Mouse (Mus musculus): ENCODE measurements around the gene Mavs.

Mavs gene

GRCm38 (mm10) chr2:131233307-131234126 lies at the start of gene Mavs:
Gene Mavs (plus strand): TSS chr2:131234063.
- peak; percentile 92 for DNase-seq (ENCODE audit: low read depth)

GRCm38 (mm10) chr2:131186343-131186742 lies 47.5 kb upstream of the Mavs start:
- no peak for DNase-seq (ENCODE audit: low read depth)

DNA sequence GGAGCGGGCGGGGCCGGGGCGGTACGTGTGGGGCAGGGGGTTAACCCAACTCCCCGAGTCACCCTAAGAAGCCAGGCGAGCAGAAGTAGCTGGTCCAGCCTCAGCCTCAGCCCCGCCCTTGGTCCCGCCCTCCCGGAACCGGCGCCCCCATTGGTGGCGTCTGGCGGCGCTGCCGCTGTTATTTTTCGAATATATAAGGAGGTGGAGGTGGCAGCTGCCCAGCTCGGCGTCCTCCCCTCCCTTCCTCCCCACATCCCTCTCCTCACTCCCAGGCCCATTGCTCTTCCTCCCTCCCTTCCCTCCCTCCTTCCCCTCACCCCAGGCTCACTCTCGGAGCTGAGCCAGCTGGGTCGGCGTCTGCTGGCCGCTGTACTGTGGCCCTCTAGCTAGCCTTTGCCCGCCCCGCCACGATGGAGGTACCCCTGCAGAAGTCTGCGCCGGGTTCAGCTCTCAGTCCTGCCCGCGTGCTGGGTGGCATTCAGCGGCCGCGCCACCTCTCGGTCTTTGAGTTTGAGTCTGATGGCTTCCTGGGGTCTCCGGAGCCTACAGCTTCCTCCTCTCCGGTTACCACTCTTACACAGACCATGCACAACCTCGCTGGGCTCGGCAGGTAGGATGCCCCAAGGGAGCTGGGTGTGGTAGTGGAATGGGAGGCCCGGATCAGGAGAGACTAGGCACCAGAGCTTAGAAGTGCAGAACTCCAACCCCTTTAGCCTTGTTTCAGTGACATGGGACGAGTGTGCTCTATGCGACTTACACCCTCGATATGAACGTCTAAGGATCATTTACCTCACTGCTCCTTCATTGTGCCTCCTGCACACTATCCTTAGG lies 46.9 kb upstream of the Mavs start, which contains the start of the genes Cdc25b and Spef1:
Gene Cdc25b (plus strand): TSS at position 179 of the 831 bp plus-strand sequence.
Gene Spef1 (minus strand): TSS at position 512 of the 831 bp plus-strand sequence.
- no peak for DNase-seq (ENCODE audit: low read depth)

DNA sequence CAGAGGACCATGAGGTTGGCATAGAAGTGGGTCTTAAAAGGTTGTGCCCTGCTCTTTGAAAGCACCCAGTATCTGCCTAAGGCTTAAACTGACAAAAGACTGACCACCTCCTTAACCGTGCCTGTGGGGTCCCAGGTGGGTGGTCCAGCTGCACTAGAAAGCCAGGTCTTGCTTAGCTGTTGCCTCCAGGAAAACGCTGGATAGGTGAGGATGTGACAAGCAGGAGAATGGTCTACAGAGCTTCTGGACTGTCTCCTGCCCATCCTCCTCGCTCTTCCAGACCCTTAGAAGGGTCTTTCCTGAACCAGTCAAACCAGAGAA lies 46.3 kb upstream of the Mavs start:
- DNase-seq (ENCODE audit: low read depth) = no peak

GRCm38 (mm10) chr2:131188311-131188710 lies 45.6 kb upstream of the Mavs start:
- DNase-seq (ENCODE audit: low read depth) = no peak

DNA sequence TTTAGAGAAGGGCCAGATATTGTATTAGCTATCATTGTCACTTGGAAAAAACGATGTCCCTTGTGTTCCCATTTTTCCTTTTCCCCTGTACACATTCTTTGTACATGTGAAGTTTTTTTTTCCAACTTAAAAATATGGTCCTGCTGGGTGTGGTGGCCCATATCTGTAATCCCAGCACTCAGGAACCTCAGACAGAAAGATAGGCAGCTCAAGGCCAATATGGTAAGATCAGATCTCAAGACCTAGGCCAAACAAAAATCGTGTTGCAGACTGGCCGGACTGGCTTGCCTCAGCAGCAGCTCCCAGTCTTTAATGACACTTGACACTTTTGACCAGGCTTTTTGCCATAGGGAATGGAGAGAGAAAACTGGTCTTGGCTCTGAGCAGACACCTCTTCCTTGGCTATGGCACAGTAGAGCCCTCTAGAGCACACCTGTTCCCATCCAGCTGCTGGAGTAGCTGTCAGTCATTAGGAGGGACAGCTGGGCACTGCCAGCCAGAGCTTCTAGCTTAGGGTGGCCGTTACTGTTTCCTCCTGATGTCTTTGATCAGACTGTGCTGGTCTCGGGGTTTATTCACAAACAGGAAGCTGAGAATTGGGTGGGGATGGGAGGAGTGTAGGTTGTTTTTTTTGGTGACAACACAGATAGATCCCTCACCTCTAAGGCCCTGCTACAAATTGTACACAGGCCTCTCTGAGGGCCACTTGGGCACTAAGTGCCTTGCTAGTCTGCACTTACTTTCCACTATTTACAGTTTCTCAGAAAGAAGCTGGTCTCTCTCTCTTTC lies 44.1 kb upstream of the Mavs start:
- no peak for DNase-seq (ENCODE audit: low read depth)

DNA sequence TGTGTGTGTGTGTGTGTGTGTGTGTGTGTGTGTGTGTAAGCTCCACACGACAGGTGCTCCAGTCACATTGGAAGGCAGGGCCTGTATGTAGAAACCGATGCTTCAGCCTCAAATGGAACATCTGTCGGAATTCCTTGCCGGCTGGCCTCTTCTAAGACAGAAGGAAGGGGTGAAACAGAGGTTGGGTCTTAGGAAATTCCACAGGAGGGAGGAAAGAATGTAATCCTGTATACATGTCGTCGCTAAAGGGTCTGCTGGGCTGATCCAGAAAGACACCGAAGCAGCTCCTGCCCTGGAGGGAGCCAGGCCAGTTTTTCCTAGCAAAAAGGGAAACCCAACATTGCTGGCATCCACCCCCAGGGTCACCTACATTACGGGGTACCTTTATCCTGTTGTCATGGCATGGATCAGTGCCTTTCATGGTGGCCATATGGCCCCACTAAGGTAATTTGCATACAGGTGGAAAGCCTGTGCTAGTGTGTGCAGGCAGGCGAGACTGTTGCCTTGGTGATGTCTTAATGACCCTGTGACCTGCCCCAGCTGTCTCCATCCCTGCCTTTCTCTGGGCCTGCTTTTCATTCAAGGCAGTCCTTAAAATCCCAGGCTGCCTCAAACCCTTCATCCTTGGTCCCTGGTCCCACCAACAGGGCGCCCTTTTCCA lies 43.4 kb upstream of the Mavs start:
- DNase-seq (ENCODE audit: low read depth) = no peak

DNA sequence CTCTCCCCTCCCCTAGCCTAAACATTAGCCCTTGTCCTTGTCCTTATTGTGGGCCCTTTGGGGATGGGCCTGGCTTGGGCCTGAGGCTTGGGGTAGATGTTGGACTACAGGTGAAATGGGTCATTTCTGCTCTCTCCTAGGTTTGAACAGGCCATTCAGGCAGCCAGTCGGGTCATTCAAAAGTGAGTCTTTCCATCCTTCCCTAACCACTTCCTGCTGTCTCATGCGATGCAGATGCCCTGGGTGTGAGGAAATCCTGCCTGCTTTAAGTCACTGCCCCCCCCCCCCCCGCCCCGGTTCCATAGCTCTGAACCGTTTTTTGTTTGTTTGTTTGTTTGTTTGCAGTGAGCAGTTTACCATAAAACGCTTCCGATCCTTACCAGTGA lies 42.9 kb upstream of the Mavs start:
- no peak for DNase-seq (ENCODE audit: low read depth)

- DNase-seq (ENCODE audit: low read depth) = no peak
Measured at GRCm38 (mm10) chr2:131196606-131197316, 37.1 kb upstream of the Mavs start.

DNA sequence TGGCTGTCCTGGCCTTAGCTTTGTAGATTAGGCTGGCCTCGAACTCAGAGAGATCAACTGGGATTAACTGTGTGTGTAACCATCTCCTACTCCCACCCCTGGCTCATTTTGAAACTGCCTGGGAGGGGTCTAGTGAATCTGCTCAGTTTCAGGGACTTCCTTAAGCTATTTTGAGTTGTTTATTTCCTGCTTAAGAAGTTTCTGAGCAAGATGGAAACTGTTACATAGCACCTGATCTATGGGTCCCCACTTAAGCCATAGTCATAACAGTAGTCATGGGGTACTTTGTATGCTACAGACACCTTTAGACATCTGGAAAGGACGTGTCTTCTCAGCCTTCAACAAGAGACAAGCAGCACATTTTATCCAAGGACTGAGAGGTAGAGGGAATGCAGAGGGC lies 33.2 kb upstream of the Mavs start:
- no peak for DNase-seq (ENCODE audit: low read depth)

DNA sequence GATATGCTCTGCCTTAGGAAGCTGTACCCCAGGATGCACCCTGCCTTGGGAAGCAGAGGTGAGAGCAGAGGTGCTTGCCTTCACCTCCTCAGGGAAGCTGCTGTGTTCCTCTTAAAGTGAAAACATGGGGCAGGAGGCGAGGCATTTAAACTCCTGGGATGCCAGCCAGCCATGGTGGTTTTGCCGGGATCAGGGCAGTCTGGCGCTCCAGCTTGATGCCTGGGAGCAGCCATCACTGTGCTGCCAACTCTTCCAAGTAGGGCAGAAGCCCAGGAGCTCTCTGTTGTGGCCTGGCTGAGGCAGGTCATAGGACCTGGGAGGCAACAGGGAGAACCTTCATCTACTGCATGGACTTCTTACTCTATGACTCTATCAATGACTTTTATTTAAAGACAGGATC lies 32.6 kb upstream of the Mavs start:
- peak; percentile 78 for DNase-seq (ENCODE audit: low read depth)

- DNase-seq (ENCODE audit: low read depth) = no peak
Measured at GRCm38 (mm10) chr2:131203816-131204409, 29.9 kb upstream of the Mavs start.

DNA sequence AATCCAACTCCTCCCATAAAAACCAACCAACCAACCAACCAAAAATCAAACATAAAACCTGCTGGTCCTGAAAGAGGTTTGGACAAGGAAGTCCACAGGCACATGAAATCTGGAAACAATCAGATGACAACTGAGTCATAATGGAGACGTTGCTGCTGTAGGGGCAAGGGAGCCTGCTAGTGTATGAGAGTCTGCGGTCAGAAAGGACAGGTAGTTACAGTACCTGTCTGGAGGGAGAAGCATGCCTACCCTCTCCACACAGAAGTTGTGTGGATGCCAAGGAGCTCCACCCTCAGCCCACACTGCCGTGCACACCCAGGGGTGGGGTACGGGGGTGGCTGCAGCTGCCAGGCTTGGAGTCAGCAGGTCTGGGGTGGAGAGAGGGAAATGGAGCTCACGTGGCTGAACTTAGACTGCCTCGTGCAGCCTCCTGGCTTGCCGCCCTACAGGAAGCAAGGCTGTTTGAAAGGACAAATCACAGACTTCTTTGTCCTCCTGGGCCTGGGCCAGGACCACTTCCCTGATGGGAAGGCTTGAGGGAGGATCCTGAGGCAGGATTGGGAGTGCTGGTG lies 29.4 kb upstream of the Mavs start:
- DNase-seq (ENCODE audit: low read depth) = peak; percentile 98

DNA sequence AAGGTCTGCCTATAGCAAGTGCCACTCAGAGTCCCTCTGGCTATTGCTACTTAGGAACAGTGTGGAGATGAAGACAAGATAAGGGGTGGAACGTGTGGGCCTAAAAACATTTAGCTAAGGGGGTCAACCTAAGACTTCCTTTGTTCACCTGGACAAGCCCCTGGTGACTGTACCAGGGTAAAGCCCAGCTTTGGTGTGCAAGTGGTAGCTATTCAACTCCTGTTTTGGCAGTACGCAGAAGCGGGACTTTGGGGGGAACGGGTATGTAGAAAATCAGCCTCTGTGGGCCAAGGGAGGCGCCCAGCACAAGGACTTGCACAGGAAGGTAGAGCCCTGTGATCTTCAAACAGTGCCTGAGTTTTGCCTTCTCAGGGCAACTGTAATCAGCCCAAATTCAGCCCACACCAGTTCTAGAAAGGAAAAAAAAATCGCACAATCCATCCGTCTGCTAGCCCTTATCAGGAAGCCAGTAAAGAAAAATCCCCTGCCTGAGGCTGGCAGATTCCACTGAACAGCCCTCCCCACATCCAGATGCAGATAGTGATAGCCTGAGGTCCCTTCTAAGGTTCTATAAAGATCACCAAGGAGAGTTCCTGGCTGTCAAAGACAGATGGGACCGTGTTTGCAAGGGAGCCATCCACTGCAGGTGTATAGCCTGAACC lies 28.2 kb upstream of the Mavs start:
- DNase-seq (ENCODE audit: low read depth) = no peak

- no peak for DNase-seq (ENCODE audit: low read depth)
Measured at GRCm38 (mm10) chr2:131206778-131207177, 27.1 kb upstream of the Mavs start, which contains the start of gene Ap5s1. Gene Ap5s1 (plus strand): TSS chr2:131207078.

DNA sequence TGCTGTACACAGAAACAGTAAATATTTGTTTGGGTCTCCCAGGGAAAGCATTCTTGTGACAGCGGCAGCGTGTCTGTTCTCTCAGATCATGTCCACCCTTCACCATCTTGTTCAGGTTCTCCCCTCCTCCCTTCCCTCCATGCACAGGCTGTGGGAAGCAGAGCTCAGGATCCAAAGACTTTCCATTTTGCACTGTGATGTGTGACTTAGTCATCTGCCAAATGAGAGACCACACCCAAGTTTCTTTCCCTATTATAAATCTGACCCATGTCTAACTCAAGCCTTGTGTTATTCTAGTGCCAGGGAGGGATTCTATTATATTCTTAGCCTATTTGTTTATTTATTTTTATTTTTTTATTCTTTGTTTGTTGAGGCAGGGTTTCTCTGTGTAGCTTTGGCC lies 25.5 kb upstream of the Mavs start:
- no peak for DNase-seq (ENCODE audit: low read depth)

GRCm38 (mm10) chr2:131209125-131209795 lies 24.6 kb upstream of the Mavs start:
- no peak for DNase-seq (ENCODE audit: low read depth)

DNA sequence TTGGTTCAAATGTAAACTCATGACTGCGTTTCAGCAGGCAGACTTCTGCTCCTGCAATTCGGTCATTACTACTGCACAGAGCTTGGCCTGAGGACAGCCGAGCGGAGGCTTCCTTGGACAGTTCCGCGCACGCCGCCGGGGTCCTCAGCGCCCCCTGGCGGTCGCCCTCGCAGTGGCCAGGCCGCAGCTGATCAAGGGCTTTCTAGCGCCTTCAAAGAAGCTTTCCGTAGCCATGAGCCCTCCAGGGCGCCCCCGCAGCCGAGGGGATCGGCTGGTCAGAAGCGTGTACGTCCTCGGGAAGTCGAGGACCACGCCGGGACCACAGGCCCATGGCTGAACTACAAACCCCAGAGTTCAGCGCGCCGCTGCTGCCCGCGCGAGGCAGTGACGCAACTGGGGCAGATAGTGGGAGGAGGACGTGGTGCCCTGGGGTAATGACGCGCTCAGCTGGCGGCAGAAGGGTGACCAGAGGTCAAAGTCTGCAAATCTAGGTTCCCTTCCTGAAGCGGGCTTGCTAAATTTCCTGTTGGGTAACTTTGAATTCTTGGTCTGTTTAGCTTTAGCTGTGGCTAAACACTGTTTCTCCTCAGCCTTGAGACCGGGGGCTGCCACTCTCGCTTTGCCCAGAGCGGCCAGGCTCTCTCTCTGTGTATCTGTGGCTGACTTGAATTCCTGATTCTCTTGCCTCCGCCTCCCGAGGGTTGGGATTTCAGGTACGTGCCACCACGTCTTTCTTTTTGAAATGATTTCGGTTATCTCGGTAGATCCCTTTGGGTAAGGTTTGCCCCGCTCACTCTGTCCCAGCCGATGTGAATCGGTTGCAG lies 23.7 kb upstream of the Mavs start:
- peak; percentile 86 for DNase-seq (ENCODE audit: low read depth)
